Mouse (Mus musculus): Measurements from ENCODE around the gene Braf. TPM values are rescaled to one million over a fixed set of nuclear protein-coding genes. Genes with fewer than 3 reads are reported as not detected.

The Braf gene
- total and polyA plus RNA-seq, 3 experiments: 9.8 to 21.8 (median 11.2) TPM

- Histone ChIP-seq H3K27me3 (replicated peaks) (no peaks in the 10 kb centered on the region), H3K4me1 (ENCODE audit: control insufficient read depth in 1 of 2, insufficient read depth in 2 of 2) (peaks cover 0 to 10% of the 10 kb centered on the region in 2 experiments; a peak in 2 of 4 replicates), H3K79me2 (replicated peaks; ENCODE audit: control insufficient read depth, extremely low read depth, insufficient read depth, poor library complexity, severe bottlenecking) (no peaks in the 10 kb centered on the region), H3K4me3 (replicated peaks in 1 of 3; ENCODE audit: low read depth in 2 of 3, low read length in 2 of 3, poor library complexity in 1 of 3) (no peak overlapping the region), H3K36me3 (replicated peaks in 1 of 2; ENCODE audit: control insufficient read depth in 1 of 2, insufficient read depth in 1 of 2, low read length in 1 of 2) (no peaks in the 10 kb centered on the region), H3K9ac (ENCODE audit: insufficient read depth, low read depth) (no peak overlapping the region), H3K27ac (ENCODE audit: insufficient read depth, low read depth) (no peak overlapping the region), H3K4me2 (ENCODE audit: insufficient read depth, low read depth, poor library complexity, severe bottlenecking) (no peak overlapping the region), H3K9me3 (replicated peaks; ENCODE audit: low read length) (no peaks in the 10 kb centered on the region)
- no peak for DNase-seq (ENCODE audit: extremely low read depth)
- dilution Hi-C loops (cut with MboI; ENCODE audit: extremely low pct_ligation_motif_present, extremely low pct_unique_long_range_greater_than_20kb, low sequenced_read_pairs) (loop anchor here (25.0 kb wide), 1 partner anchor 108 kb away; no protein-coding TSS in a partner anchor), in situ Hi-C loops (cut with MboI; ENCODE audit: low pct_ligation_motif_present, low pct_unique_long_range_greater_than_20kb, low sequenced_read_pairs) (no loop called here)
- TF ChIP-seq ETS1 (conservative IDR thresholded peaks at IDR 0.05; ENCODE audit: low read depth, low read length): no peak
- TF ChIP-seq ELF1 (IDR thresholded peaks at IDR 0.05; ENCODE audit: low read depth, low read length): no peak
- TF ChIP-seq PAX5 (IDR thresholded peaks at IDR 0.05; ENCODE audit: low read length): no peak
- no peak for TF ChIP-seq SMC3 (IDR thresholded peaks at IDR 0.05; ENCODE audit: low read depth, low read length)
- no peak for TF ChIP-seq USF1 (IDR thresholded peaks at IDR 0.05; ENCODE audit: low read depth, low read length)
- no peak for TF ChIP-seq MAX (IDR thresholded peaks at IDR 0.05; ENCODE audit: low read length)
Observed at GRCm38 (mm10) chr6:39570426-39570825, 154.8 kb downstream of the Braf start.

GRCm38 (mm10) chr6:39567528-39567927, 157.7 kb downstream of the Braf start:
- Histone ChIP-seq H3K27me3 (replicated peaks) (no peaks in the 10 kb centered on the region), H3K36me3 (replicated peaks in 1 of 2; ENCODE audit: control insufficient read depth in 1 of 2, insufficient read depth in 1 of 2, low read length in 1 of 2) (no peaks in the 10 kb centered on the region), H3K79me2 (replicated peaks; ENCODE audit: control insufficient read depth, extremely low read depth, insufficient read depth, poor library complexity, severe bottlenecking) (no peaks in the 10 kb centered on the region), H3K9me3 (replicated peaks; ENCODE audit: low read length) (no peaks in the 10 kb centered on the region), H3K9ac (ENCODE audit: insufficient read depth, low read depth) (no peak overlapping the region), H3K4me3 (replicated peaks in 1 of 3; ENCODE audit: low read depth in 2 of 3, low read length in 2 of 3, poor library complexity in 1 of 3) (no peak overlapping the region), H3K27ac (ENCODE audit: insufficient read depth, low read depth) (no peak overlapping the region), H3K4me2 (ENCODE audit: insufficient read depth, low read depth, poor library complexity, severe bottlenecking) (no peak overlapping the region), H3K4me1 (ENCODE audit: control insufficient read depth in 1 of 2, insufficient read depth in 2 of 2) (peaks cover 0 to 3% of the 10 kb centered on the region in 2 experiments; a peak in 1 of 4 replicates)
- in situ Hi-C loops (cut with MboI; ENCODE audit: low pct_ligation_motif_present, low pct_unique_long_range_greater_than_20kb, low sequenced_read_pairs) (loop anchor here (5.0 to 10.0 kb wide), 2 partner anchors 100 to 217 kb away; no protein-coding TSS in a partner anchor), dilution Hi-C loops (cut with MboI; ENCODE audit: extremely low pct_ligation_motif_present, extremely low pct_unique_long_range_greater_than_20kb, low sequenced_read_pairs) (loop anchor here (25.0 kb wide), 1 partner anchor 105 kb away; no protein-coding TSS in a partner anchor)
- TF ChIP-seq E2F4 (IDR thresholded peaks at IDR 0.05; ENCODE audit: insufficient replicate concordance, low read depth, low read length) (peak; percentile 67; the same call in 1 of the 2 replicates), KAT2A (IDR thresholded peaks at IDR 0.05; ENCODE audit: insufficient replicate concordance, low read length) (no peak), POLR2AphosphoS2 (IDR thresholded peaks at IDR 0.05; ENCODE audit: low read depth, low read length) (no peak), SMC3 (IDR thresholded peaks at IDR 0.05; ENCODE audit: low read depth, low read length) (peak; percentile 91), RCOR1 (conservative IDR thresholded peaks at IDR 0.05; ENCODE audit: low read depth, low read length) (0 out of 2 replicates have a peak, but pooled peaks have one; percentile 37), UBTF (IDR thresholded peaks at IDR 0.05; ENCODE audit: low read depth, low read length) (no peak), SIN3A (IDR thresholded peaks at IDR 0.05; ENCODE audit: low read length) (peak; percentile 53; the same call in 1 of the 2 replicates), USF2 (conservative IDR thresholded peaks at IDR 0.05; ENCODE audit: low read depth, low read length) (no peak), JUND (conservative IDR thresholded peaks at IDR 0.05; ENCODE audit: low read depth, low read length) (0 out of 2 replicates have a peak, but pooled peaks have one; percentile 41), ZC3H11A (IDR thresholded peaks at IDR 0.05; ENCODE audit: low read depth, low read length) (peak; percentile 78), ZMIZ1 (IDR thresholded peaks at IDR 0.05; ENCODE audit: low read depth, low read length) (no peak), MAFK (IDR thresholded peaks at IDR 0.05; ENCODE audit: insufficient replicate concordance, low read length) (0 out of 2 replicates have a peak, but pooled peaks have one; percentile 34), POLR2A (IDR thresholded peaks at IDR 0.05; ENCODE audit: low read depth, low read length) (no peak), ZNF384 (IDR thresholded peaks at IDR 0.05; ENCODE audit: low read depth, low read length) (peak; percentile 56), MAZ (IDR thresholded peaks at IDR 0.05; ENCODE audit: low read depth, low read length) (no peak), RAD21 (IDR thresholded peaks at IDR 0.05; ENCODE audit: low read depth, low read length) (peak; percentile 96), MEF2A (IDR thresholded peaks at IDR 0.05; ENCODE audit: borderline replicate concordance, low read depth, low read length) (peak; percentile 30; the same call in 1 of the 2 replicates), MYC (IDR thresholded peaks at IDR 0.05; ENCODE audit: low read depth, low read length) (peak; percentile 53; the same call in 1 of the 2 replicates), NELFE (IDR thresholded peaks at IDR 0.05; ENCODE audit: low read depth, low read length) (peak; percentile 59; the same call in 1 of the 2 replicates), ELF1 (IDR thresholded peaks at IDR 0.05; ENCODE audit: low read depth, low read length) (no peak), PAX5 (IDR thresholded peaks at IDR 0.05; ENCODE audit: low read length) (no peak), CTCF (conservative IDR thresholded peaks at IDR 0.05 in 1 of 2, IDR thresholded peaks at IDR 0.05 in 1 of 2; ENCODE audit: low read depth in 2 of 2, low read length in 2 of 2) (peak; percentile 79 to 98), MAX (IDR thresholded peaks at IDR 0.05; ENCODE audit: low read length) (no peak), CHD2 (IDR thresholded peaks at IDR 0.05; ENCODE audit: low read length) (no peak), JUN (IDR thresholded peaks at IDR 0.05; ENCODE audit: insufficient read depth, low read depth, low read length) (no peak), NRF1 (IDR thresholded peaks at IDR 0.05; ENCODE audit: low read depth, low read length) (no peak), BHLHE40 (IDR thresholded peaks at IDR 0.05; ENCODE audit: low read depth, low read length) (no peak), ETS1 (conservative IDR thresholded peaks at IDR 0.05; ENCODE audit: low read depth, low read length) (no peak), IRF4 (IDR thresholded peaks at IDR 0.05; ENCODE audit: low read depth, low read length) (peak; percentile 57; the same call in 1 of the 2 replicates), HCFC1 (IDR thresholded peaks at IDR 0.05; ENCODE audit: low read depth, low read length) (0 out of 2 replicates have a peak, but pooled peaks have one; percentile 23)
- peak; percentile 66 for DNase-seq (ENCODE audit: extremely low read depth)

Measured in CH12.LX (cell line).